30 mouse cellular contexts compared by ENCODE assay signal in the genomic region with DNA sequence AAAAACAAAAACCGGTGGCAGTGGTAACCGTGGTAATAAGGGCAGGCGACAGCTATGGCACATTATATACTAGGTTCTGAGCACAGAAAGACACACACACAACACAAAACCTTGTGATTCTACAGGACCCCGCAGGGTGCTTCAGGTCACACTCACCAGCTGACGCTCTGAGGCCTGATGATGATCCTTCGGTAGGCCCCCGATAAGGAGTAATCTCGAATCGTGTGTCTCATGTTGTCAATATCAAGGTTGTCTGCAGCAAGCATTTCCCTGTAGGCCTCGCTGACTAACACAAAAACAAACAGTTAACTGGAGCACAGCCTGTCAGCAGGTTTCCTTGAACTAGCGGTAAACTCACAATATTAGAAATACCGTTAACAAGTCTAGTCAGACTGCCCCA.
"Had no signal": no experiment of that assay in that cellular context is flagged by ENCODE, and none has a peak within 500 bp of the region (broad histone marks: within the 10 kb centered on the region; RNA-seq: fewer than 3 reads in every experiment).

No protein-coding gene starts in this region.

- H3K4me3 ChIP-seq: left cerebral cortex, adult 2 months; limb, embryonic 10.5 days; limb, embryonic 12.5 days; limb, embryonic 13.5 days; limb, embryonic 15.5 days; liver, embryonic 13.5 days; liver, embryonic 15.5 days; lung, embryonic 15.5 days; megakaryocyte, embryonic 14.5 days; midbrain, embryonic 10.5 days; midbrain, embryonic 12.5 days; midbrain, embryonic 13.5 days; midbrain, embryonic 15.5 days; myocyte had no signal

- H3K9me3 ChIP-seq: limb, embryonic 10.5 days; limb, embryonic 12.5 days; limb, embryonic 13.5 days; limb, embryonic 15.5 days; liver, embryonic 13.5 days; liver, embryonic 15.5 days; lung, embryonic 15.5 days; megakaryocyte, embryonic 14.5 days; midbrain, embryonic 10.5 days; midbrain, embryonic 12.5 days; midbrain, embryonic 13.5 days; midbrain, embryonic 15.5 days had no signal

- ATAC-seq: liver, postnatal 0 days; lung, postnatal 0 days; midbrain, embryonic 13.5 days; midbrain, embryonic 15.5 days; midbrain, embryonic 16.5 days had no signal

- H3K27ac ChIP-seq: left cerebral cortex, adult 2 months; limb, embryonic 10.5 days; limb, embryonic 12.5 days; limb, embryonic 13.5 days; limb, embryonic 15.5 days; liver, embryonic 13.5 days; liver, embryonic 15.5 days; lung, embryonic 15.5 days; macrophage; midbrain, embryonic 10.5 days; midbrain, embryonic 12.5 days; midbrain, embryonic 13.5 days; midbrain, embryonic 15.5 days had no signal

- DNase-seq: left cerebral cortex, postnatal 4 days; liver; liver, embryonic 13.5 days; liver, postnatal 0 days; lung, adult 18-20 months; lung, adult 2 months; lung, embryonic 14.5 days; lung, postnatal 10 days; lung, postnatal 14 days; lung, postnatal 36 days; lung, postnatal 4 days; midbrain, embryonic 14.5 days had no signal

- H3K9ac ChIP-seq: limb, embryonic 12.5 days; limb, embryonic 13.5 days; limb, embryonic 15.5 days; liver, embryonic 13.5 days; liver, embryonic 15.5 days; liver, postnatal 0 days; lung, embryonic 14.5 days; lung, embryonic 15.5 days; midbrain, embryonic 12.5 days; midbrain, embryonic 13.5 days; midbrain, embryonic 15.5 days had no signal

- H3K27me3 ChIP-seq: limb, embryonic 12.5 days; limb, embryonic 13.5 days; limb, embryonic 15.5 days; liver, embryonic 13.5 days; liver, embryonic 15.5 days; lung, embryonic 15.5 days; megakaryocyte, embryonic 14.5 days; midbrain, embryonic 12.5 days; midbrain, embryonic 13.5 days; midbrain, embryonic 15.5 days had no signal

- H3K4me2 ChIP-seq: limb, embryonic 12.5 days; limb, embryonic 13.5 days; limb, embryonic 15.5 days; liver, embryonic 11.5 days; liver, embryonic 13.5 days; liver, embryonic 15.5 days; lung, embryonic 14.5 days; lung, embryonic 15.5 days; midbrain, embryonic 11.5 days; midbrain, embryonic 12.5 days; midbrain, embryonic 13.5 days; midbrain, embryonic 15.5 days had no signal

- H3K4me1 ChIP-seq: limb, embryonic 10.5 days; limb, embryonic 12.5 days; limb, embryonic 13.5 days; limb, embryonic 15.5 days; liver, embryonic 13.5 days; liver, embryonic 15.5 days; lung, embryonic 15.5 days; midbrain, embryonic 10.5 days; midbrain, embryonic 12.5 days; midbrain, embryonic 13.5 days; midbrain, embryonic 15.5 days had no signal
